Mouse (Mus musculus) embryo, embryonic 10.5 days (tissue): ENCODE measurements at regions not wholly inside any gene's neighbourhood (a gene's known extent, or its start where the extent isn't known, plus 50 kb on each side); places are given as distances from the start of the nearest gene placed in this dataset.
"Not testable (repeated sequence)": the region's sequence is repeated elsewhere in the genome, so short reads cannot be mapped to it uniquely, and the experiment has no call there.

Source experiments
- DNase-seq: peaks from one replicate; pipeline ENCODE4 v3.0.0-alpha.2; 2015; ENCODE audit warnings: low spot score

GRCm38 (mm10) chr12:77056748-77057370, 94.9 kb upstream of the Max start:
- DNase-seq: no peak

GRCm38 (mm10) chr12:77054700-77055099, 92.7 kb upstream of the Max start:
- DNase-seq: no peak

- DNase-seq: no peak
Observed at GRCm38 (mm10) chr12:77054211-77054610, 92.2 kb upstream of the Max start.

- DNase-seq: peak; percentile 68
Observed at GRCm38 (mm10) chr12:77052853-77053252, 90.9 kb upstream of the Max start.

- no peak for DNase-seq
Observed at GRCm38 (mm10) chr12:77048380-77048779, 86.4 kb upstream of the Max start.

GRCm38 (mm10) chr12:77047273-77047672, 85.3 kb upstream of the Max start:
- no peak for DNase-seq

- no peak for DNase-seq
Observed at GRCm38 (mm10) chr12:77045956-77046355, 84.0 kb upstream of the Max start.

GRCm38 (mm10) chr12:77045356-77045755, 83.4 kb upstream of the Max start:
- DNase-seq: no peak

- no peak for DNase-seq
Observed at GRCm38 (mm10) chr12:77042356-77042755, 80.4 kb upstream of the Max start.

- DNase-seq: peak; percentile 70
Observed at GRCm38 (mm10) chr12:77041141-77041540, 79.1 kb upstream of the Max start.

GRCm38 (mm10) chr12:77039953-77040305, 77.9 kb upstream of the Max start:
- DNase-seq: no peak

- DNase-seq: no peak
Observed at GRCm38 (mm10) chr12:77039295-77039952, 77.4 kb upstream of the Max start.

- no peak for DNase-seq
Observed at GRCm38 (mm10) chr12:77035676-77036075, 73.7 kb upstream of the Max start.

GRCm38 (mm10) chr12:77031448-77031847, 69.4 kb upstream of the Max start:
- no peak for DNase-seq

GRCm38 (mm10) chr12:77025431-77025879, 63.5 kb upstream of the Max start:
- no peak for DNase-seq

GRCm38 (mm10) chr12:77022538-77022937, 60.5 kb upstream of the Max start:
- DNase-seq: no peak

GRCm38 (mm10) chr12:77021881-77022280, 59.9 kb upstream of the Max start:
- DNase-seq: no peak

- DNase-seq: no peak
Observed at GRCm38 (mm10) chr12:77019708-77020511, 57.9 kb upstream of the Max start.

GRCm38 (mm10) chr12:77019148-77019547, 57.1 kb upstream of the Max start:
- DNase-seq: not testable (repeated sequence)

GRCm38 (mm10) chr12:77018373-77018772, 56.4 kb upstream of the Max start:
- no peak for DNase-seq

GRCm38 (mm10) chr12:77014908-77015307, 52.9 kb upstream of the Max start:
- no peak for DNase-seq
